Mouse (Mus musculus): ENCODE data around the gene Pde1c. TPM values are rescaled to one million over a fixed set of nuclear protein-coding genes. Genes with fewer than 3 reads are reported as not detected.

Gene Pde1c
- total RNA-seq, 2 experiments from 2014 or later: 0.91 to 1.0 TPM

DNA sequence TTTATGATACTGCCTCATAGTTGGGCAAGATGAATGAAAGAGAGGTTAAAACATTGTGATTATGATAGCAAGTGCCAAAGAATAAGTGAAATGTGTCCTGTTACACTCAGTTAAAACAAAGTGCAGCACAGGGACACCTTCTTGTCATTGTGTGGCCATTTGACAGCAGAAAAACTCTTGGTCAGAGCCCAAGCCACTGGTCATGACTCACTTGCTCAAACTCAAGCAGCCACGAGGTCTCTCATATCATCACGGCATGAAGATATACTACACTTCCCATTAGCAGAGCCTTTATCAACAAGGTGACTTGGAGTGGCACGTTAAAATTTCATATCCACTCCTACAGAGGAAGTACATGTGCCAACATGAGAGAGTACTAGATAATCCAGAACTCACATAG is 209.8 kb downstream of the Pde1c start:
- DNase-seq: no peak
- intact Hi-C loops (cut with DNase I; ENCODE audit: low total_unique reads): no loop called here

- no peak for DNase-seq
Observed at GRCm38 (mm10) chr6:56347207-56347606, 221.7 kb downstream of the Pde1c start.

DNA sequence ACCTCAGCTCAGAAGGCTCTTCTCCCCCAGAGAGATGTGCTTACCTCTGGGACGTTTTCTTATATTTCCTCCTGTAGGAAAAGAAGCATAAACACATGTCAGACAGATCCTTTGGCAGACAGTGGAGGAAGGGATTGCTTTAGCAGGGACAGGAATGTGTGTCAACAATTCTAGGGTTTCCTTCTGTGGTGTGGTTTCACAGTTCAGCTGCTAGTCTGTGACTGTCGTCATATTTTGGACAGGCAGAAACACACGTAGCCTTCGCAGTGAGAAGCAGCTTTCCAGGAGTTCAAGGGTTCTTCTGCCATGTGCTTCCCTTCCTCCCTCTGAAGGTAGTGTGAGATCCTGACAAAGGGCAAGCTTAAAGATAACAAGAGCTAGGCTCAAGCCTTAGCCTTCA is 223.8 kb downstream of the Pde1c start:
- intact Hi-C loops (cut with DNase I; ENCODE audit: low total_unique reads): no loop called here
- no peak for DNase-seq

More at GRCm38 (mm10) chr6:56347207-56347606, 221.7 kb downstream of the Pde1c start:
- intact Hi-C loops (cut with DNase I; ENCODE audit: low total_unique reads): no loop called here

DNA sequence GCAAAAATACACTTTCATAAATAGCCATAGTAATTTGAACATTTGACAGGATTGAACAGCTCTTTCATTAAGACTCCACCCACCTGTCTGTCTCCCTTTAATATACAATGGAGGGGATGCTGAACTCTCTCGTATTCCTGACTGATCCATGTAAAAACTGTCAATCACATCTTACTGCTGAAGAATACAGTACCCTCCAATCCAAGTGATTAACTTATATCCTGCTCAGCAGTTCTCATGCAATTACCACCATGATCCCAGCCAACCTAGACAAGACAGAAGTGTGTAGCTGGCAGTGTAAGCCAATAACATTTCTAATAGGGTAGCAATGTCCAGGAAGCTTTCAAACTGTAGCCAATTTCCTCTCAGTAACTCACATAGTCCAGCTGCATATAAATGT is 226.9 kb downstream of the Pde1c start:
- intact Hi-C loops (cut with DNase I; ENCODE audit: low total_unique reads): no loop called here
- DNase-seq: no peak

DNA sequence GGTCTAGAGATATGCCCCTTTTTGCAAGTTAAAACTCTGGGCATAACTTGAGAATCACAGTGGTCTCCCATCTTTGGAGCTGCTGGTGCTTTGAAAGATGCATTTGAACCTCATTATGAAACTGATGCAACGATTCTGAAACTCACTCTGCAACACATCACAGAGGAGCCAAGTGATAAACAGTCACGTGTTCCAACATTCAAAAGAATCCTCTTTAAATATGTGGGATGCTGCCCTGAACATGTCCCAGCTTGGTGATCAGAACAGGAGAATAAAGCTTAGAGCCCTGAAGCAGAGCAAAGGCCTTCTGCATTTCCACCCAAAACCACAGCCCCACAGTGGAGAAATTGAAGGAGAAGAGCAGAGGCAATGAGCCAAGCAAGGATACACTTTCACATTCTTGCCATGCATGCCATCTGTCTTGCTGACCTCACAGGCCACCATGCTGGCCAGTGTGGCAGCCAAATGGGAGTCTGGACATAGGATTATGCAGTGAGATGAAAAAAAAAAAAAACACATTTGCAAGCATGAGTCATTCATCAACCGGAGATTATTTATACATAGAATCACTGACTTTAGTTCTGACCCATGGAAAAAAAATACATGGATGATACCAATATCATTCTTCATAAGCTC is 233.0 kb downstream of the Pde1c start:
- intact Hi-C loops (cut with DNase I; ENCODE audit: low total_unique reads): no loop called here
- no peak for DNase-seq

DNA sequence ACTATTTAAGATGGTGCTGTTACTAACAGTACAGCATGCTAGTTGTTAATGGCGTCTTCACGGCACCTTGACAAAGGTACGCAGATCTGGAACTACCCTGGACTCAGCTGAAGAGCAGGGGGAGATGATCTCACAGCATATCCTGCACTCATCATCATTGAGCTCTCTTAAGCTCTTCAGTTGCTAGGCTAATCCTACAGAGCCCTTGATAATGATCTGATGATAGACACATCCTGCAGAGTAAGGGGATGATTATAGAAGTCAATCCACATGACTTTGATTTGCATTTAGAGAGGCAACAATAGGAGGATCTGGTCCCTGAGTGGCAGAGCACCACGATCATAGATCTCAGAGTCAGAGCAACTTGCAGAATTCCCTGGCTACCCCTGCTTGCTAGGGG is 236.8 kb downstream of the Pde1c start:
- intact Hi-C loops (cut with DNase I; ENCODE audit: low total_unique reads): no loop called here
- no peak for DNase-seq

GRCm38 (mm10) chr6:56331432-56331831 is 237.5 kb downstream of the Pde1c start:
- DNase-seq: no peak
- intact Hi-C loops (cut with DNase I; ENCODE audit: low total_unique reads): no loop called here

GRCm38 (mm10) chr6:56328103-56328502 is 240.8 kb downstream of the Pde1c start:
- intact Hi-C loops (cut with DNase I; ENCODE audit: low total_unique reads): no loop called here
- DNase-seq: no peak

GRCm38 (mm10) chr6:56322799-56323198 is 246.1 kb downstream of the Pde1c start:
- intact Hi-C loops (cut with DNase I; ENCODE audit: low total_unique reads): no loop called here
- DNase-seq: peak; percentile 3

DNA sequence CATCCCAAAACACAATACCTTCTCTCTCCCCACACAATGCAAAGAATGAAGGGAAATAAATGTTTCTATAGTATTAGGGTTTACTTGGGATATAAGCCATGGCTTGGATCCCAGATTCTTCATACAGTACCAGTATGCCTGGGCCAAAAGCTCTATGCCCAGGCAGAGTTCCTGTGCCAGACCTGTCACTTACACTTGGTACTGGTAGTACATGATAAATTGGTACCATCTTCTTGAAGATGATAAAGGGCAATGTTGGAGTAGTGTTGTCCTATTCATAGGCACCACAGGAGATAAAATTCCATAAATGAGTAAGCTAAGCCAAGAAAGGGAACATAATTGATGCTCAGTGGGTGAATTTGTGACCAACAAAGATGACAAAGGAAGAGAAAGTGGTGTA is 258.6 kb downstream of the Pde1c start:
- DNase-seq: no peak
- intact Hi-C loops (cut with DNase I; ENCODE audit: low total_unique reads): no loop called here

- intact Hi-C loops (cut with DNase I; ENCODE audit: low total_unique reads): no loop called here
- DNase-seq: no peak
Observed at GRCm38 (mm10) chr6:56306066-56306465, 262.8 kb downstream of the Pde1c start.

DNA sequence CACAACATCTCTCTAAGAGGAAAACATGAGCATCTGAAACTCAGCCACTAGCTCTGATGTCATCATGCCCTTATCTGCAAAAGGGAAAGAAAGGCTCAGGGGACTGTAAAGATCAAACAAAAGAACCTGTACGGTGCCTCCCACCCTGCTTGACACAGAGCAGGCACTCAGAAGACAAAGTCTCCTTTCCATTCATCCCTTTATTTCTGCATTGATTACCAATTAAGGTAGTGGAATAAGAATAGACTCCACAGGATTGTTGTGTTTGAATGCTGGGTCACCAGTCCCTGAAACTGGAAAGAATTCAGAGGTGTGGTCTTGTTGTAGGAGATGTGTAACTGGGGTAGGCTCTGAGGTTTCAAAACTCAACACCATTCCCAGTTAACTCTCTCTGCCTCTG is 276.7 kb downstream of the Pde1c start:
- intact Hi-C loops (cut with DNase I; ENCODE audit: low total_unique reads): no loop called here

DNA sequence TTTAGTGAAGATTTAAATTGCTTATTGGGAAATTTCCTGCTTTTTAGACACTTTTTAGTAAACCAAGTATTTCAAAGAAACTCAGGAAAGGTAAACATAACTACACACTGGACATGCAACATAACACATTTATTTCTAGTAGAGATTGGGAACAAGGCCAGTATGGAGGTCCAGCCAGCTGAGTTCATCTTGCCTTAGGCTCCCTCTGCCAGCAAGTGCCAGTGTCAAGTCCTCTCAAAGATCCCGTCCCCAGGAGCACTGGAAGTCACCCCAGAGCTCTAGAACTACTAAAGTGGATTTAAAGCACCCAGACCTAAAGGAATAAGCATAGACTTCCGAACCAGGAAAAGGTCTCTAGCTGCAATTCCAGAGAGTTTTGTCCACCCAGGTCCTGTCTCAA is 279.6 kb downstream of the Pde1c start:
- intact Hi-C loops (cut with DNase I; ENCODE audit: low total_unique reads): no loop called here
- DNase-seq: peak; percentile 10

More for the DNA sequence above, 276.7 kb downstream of the Pde1c start:
- DNase-seq: no peak

- no peak for DNase-seq
- intact Hi-C loops (cut with DNase I; ENCODE audit: low total_unique reads): no loop called here
Observed at GRCm38 (mm10) chr6:56284821-56285220, 284.1 kb downstream of the Pde1c start.

GRCm38 (mm10) chr6:56275461-56275860 is 293.4 kb downstream of the Pde1c start:
- DNase-seq: no peak
- intact Hi-C loops (cut with DNase I; ENCODE audit: low total_unique reads): no loop called here

GRCm38 (mm10) chr6:56271741-56272140 is 297.2 kb downstream of the Pde1c start:
- DNase-seq: no peak
- intact Hi-C loops (cut with DNase I; ENCODE audit: low total_unique reads): no loop called here

DNA sequence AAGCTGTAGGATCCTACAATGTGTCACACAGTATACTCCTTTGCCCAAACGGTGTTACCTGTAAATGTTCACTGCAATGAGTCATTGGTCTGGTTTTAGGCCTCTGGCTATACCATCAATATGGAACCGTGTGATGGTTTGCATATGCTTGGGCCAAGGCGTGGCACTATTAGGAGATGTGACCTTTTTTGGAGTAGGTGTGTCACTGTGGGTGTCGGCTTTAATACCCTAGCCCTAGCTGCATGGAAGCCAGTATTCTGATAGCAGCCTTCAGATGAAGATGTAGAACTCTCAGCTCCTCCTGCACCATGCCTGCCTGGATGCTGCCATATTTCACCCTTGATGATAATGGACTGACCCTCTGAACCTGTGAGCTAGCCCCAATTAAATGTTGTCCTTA is 304.4 kb downstream of the Pde1c start:
- no peak for DNase-seq
- intact Hi-C loops (cut with DNase I; ENCODE audit: low total_unique reads): no loop called here

DNA sequence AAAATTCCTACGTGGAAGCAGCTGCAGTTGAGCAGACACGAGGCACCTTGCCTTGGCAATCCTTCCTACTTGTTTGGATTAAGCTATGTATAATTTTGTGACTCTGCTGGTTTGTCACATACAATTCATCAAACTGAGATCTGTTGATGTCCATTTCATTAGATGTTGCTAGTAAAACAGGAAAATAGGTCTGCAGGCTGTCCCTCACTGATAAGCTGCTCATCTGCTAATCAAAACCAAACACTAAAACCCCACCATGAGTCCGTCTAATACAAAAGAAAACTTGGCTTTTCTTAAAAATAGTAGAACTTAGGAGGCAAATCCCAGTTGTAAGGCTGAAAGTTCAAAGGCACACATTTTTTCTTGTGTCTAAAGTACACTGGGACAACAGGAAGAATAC is 308.8 kb downstream of the Pde1c start:
- intact Hi-C loops (cut with DNase I; ENCODE audit: low total_unique reads): no loop called here
- no peak for DNase-seq

DNA sequence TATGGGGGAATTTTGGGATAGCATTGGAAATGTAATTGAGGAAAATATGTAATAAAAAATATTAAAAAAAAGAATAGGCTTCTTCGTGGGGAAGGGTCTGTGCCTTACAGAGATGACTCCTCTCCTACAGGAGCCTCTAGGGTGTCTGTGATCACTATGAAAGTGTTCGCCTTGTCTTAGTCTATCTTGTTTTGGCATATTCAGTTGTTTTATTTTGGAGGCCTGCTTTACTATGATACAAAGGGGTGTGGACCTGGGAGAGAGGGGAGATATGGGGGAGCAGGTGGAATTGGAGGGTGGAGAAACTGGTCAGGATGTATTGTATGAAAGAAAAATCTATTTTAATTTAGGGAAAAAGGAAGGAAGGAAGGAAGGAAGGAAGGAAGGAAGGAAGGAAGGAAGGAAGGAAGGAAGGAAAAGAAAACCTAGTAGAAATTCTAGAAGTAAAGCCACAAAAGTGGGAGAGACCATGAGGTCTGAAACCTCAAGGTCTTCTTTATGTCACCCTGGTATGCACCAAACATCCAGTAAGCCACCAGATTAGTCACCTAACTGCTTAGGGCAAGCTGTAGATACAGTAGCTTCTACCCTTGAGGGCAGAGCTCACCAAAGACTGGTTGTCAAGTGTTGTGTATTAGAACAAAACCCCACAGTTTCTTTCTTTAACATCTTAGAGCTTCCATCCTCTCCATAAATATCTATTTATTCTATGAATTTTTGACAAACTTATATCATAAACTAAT is 311.2 kb downstream of the Pde1c start:
- no peak for DNase-seq
- intact Hi-C loops (cut with DNase I; ENCODE audit: low total_unique reads): no loop called here

DNA sequence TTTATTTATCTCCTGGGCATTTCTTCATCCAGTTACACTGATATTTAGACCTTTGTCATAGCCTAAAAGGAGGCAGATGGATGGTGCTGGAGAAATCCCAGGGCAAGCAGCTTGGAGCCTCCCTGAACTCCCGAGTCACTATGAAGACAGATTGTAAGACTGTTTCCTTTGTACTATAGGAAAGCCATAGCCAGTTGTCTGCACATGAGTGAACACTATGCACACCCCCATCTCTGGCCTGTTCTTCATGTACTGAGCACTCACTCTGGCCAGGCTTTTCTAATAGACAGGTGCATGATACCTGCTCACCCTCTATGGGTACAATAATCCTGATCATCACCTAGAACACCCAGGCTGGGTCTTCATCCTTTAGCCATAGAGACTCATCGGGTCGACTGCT is 318.8 kb downstream of the Pde1c start:
- intact Hi-C loops (cut with DNase I; ENCODE audit: low total_unique reads): no loop called here
- DNase-seq: no peak

DNA sequence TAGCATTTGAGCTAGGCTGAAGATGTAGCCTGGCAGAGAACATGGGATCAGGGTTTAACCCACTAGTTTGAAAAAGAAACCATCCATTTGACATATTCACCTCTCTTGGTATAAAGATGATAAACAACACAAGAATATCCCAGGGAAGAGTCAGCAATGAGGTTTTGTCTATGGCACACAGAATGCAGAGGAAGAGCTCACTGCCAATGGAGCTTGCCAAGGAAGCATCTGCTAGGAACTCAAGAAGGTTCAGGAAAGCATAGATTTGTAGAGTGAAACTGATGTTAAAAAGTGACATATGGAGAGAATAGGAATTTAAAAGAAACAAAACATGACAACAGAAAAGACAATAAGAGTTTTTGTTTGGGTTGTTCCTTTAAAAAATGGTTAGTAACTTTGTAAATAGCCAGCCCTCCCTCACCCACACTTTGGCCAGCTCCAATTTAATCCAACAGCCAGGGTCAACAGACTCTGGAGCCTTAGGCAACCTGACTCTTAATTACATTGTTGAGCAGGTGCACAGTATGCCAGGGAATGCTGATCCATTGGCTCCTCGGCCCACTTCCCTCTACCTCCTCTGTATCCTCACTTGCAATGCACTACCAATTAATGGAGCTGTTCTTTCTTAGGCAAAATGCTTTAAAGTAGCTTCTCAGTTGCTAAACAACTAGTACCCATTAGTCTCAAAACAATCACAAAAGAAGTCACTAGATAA is 377.3 kb downstream of the Pde1c start:
- DNase-seq: no peak
- intact Hi-C loops (cut with DNase I; ENCODE audit: low total_unique reads): no loop called here
